Mouse (Mus musculus): ENCODE results near the gene Rbl1.

GRCm38 (mm10) chr2:157137959-157138731 is 66.2 kb downstream of the Rbl1 start:
- TF ChIP-seq POLR2A (IDR thresholded peaks at IDR 0.05; ENCODE audit: insufficient read depth, low read depth, low read length), result no peak
- no peak for TF ChIP-seq CTCF (IDR thresholded peaks at IDR 0.05)
- TF ChIP-seq EP300 (IDR thresholded peaks at IDR 0.05; ENCODE audit: insufficient read depth, low read depth, low read length), result no peak
